Mouse (Mus musculus): ENCODE results near the gene Tnk2. TPM values are rescaled to one million over a fixed set of nuclear protein-coding genes. Genes with fewer than 3 reads are reported as not detected.

The Tnk2 gene
- polyA plus RNA-seq, 1 experiment from 2014 or later: 13.3 TPM

- H3K4me2 ChIP-seq: no peak overlapping the region
- WGBS: 52% methylated on average over 5 of the region's 5 CpGs
- H3K9me3 ChIP-seq: no peaks in the 10 kb centered on the region
- no peak overlapping the region for H3K4me3 ChIP-seq
- H3K36me3 ChIP-seq: peaks cover 44% of the 10 kb centered on the region
- ATAC-seq (ENCODE audit: insufficient number of reproducible peaks, insufficient read depth, low FRiP score, low TSS enrichment, low read depth): no peak
- H3K9ac ChIP-seq: no peak overlapping the region
- H3K27ac ChIP-seq: no peak overlapping the region
- no peaks in the 10 kb centered on the region for H3K27me3 ChIP-seq
- H3K4me1 ChIP-seq: no peaks in the 10 kb centered on the region
These were observed 39.7 kb downstream of the Tnk2 start for GRCm38 (mm10) chr16:32683343-32683742.

- no peaks in the 10 kb centered on the region for H3K27me3 ChIP-seq
- H3K36me3 ChIP-seq: peaks cover 23% of the 10 kb centered on the region
- no peak overlapping the region for H3K27ac ChIP-seq
- H3K4me3 ChIP-seq: no peak overlapping the region
- H3K4me1 ChIP-seq: 0 out of 2 replicates have a peak, but pooled peaks cover 4% of the 10 kb centered on the region
- 65% methylated on average over 10 of the region's 10 CpGs for WGBS
- no peaks in the 10 kb centered on the region for H3K9me3 ChIP-seq
- no peak overlapping the region for H3K9ac ChIP-seq
- no peak for ATAC-seq (ENCODE audit: insufficient number of reproducible peaks, insufficient read depth, low FRiP score, low TSS enrichment, low read depth)
- no peak overlapping the region for H3K4me2 ChIP-seq
These were observed 41.7 kb downstream of the Tnk2 start for GRCm38 (mm10) chr16:32685405-32685804.

GRCm38 (mm10) chr16:32685998-32686397 is 42.3 kb downstream of the Tnk2 start:
- no peak overlapping the region for H3K27ac ChIP-seq
- no peak overlapping the region for H3K4me2 ChIP-seq
- 43% methylated on average over 5 of the region's 5 CpGs for WGBS
- H3K36me3 ChIP-seq: peaks cover 17% of the 10 kb centered on the region
- H3K4me1 ChIP-seq: 0 out of 2 replicates have a peak, but pooled peaks cover 4% of the 10 kb centered on the region
- H3K9me3 ChIP-seq: no peaks in the 10 kb centered on the region
- no peak overlapping the region for H3K9ac ChIP-seq
- ATAC-seq (ENCODE audit: insufficient number of reproducible peaks, insufficient read depth, low FRiP score, low TSS enrichment, low read depth): no peak
- no peaks in the 10 kb centered on the region for H3K27me3 ChIP-seq
- H3K4me3 ChIP-seq: no peak overlapping the region

GRCm38 (mm10) chr16:32687221-32687620 is 43.5 kb downstream of the Tnk2 start:
- ATAC-seq (ENCODE audit: insufficient number of reproducible peaks, insufficient read depth, low FRiP score, low TSS enrichment, low read depth): no peak
- Histone ChIP-seq H3K4me3 (no peak overlapping the region), H3K27ac (no peak overlapping the region), H3K36me3 (peaks cover 12% of the 10 kb centered on the region), H3K27me3 (no peaks in the 10 kb centered on the region), H3K4me2 (no peak overlapping the region), H3K9ac (no peak overlapping the region), H3K4me1 (0 out of 2 replicates have a peak, but pooled peaks cover 4% of the 10 kb centered on the region), H3K9me3 (no peaks in the 10 kb centered on the region)
- WGBS: 83% methylated on average over 5 of the region's 5 CpGs

DNA sequence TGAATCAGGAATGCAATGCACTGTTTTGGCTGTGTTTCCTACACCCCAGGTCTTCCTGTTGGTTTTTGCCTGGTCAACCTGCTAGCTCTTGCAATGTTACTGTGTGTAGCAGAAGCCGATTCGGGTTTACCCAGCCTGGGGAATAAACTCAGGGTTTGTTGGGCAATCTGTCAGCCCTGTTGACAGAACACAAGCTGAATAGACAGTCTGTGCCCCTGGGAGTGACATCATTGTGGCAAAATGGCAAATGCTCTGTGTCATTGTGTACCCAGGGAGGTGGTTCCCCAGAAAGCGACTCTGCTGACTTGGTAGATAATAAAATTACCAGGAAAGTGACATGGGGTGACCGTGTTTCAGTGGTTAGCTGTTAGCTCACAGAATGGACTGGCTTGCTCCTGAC is 45.1 kb downstream of the Tnk2 start:
- Histone ChIP-seq H3K4me1 (0 out of 2 replicates have a peak, but pooled peaks cover 4% of the 10 kb centered on the region), H3K36me3 (no peaks in the 10 kb centered on the region), H3K27me3 (no peaks in the 10 kb centered on the region), H3K4me3 (no peak overlapping the region), H3K27ac (no peak overlapping the region), H3K9me3 (no peaks in the 10 kb centered on the region), H3K4me2 (no peak overlapping the region), H3K9ac (no peak overlapping the region)
- 71% methylated on average over 4 of the region's 4 CpGs for WGBS
- ATAC-seq (ENCODE audit: insufficient number of reproducible peaks, insufficient read depth, low FRiP score, low TSS enrichment, low read depth): no peak

GRCm38 (mm10) chr16:32689501-32689900 is 45.8 kb downstream of the Tnk2 start:
- Histone ChIP-seq H3K4me2 (no peak overlapping the region), H3K27ac (no peak overlapping the region), H3K4me1 (0 out of 2 replicates have a peak, but pooled peaks cover 4% of the 10 kb centered on the region), H3K9me3 (no peaks in the 10 kb centered on the region), H3K36me3 (no peaks in the 10 kb centered on the region), H3K27me3 (no peaks in the 10 kb centered on the region), H3K4me3 (no peak overlapping the region), H3K9ac (no peak overlapping the region)
- WGBS: 6% methylated on average over 9 of the region's 9 CpGs
- ATAC-seq (ENCODE audit: insufficient number of reproducible peaks, insufficient read depth, low FRiP score, low TSS enrichment, low read depth): no peak

DNA sequence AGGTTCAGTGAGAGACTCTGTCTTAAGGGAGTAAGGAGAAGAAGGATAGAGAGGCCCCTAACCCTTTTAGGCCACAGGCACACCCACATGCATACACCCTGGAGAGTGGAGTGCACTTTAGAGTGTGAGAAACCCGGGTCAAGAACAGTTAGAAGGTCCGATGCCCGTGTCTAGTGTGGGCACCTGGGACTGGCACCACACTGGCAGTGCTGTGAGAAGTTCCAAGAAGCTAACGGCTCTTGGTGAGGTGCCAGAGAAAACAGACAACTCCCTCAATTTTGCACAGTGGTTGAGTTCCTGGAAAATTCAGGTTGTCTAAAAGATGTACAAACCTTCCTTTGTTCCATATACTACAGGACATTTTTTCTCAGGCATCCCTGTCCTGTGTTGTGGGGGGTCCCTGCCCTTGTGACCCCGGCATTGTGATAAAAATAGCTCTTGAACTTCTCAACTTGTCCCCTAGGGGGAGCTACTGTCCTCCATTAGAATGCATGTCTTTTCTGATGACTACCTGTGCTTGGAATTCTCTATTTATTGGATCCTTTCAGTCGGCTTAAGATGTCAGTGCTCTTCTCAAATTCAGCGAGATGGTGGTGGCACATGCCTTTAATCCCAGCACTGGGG is 53.3 kb downstream of the Tnk2 start:
- H3K27ac ChIP-seq: no peak overlapping the region
- H3K4me3 ChIP-seq: no peak overlapping the region
- 38% methylated on average over 7 of the region's 7 CpGs for WGBS
- H3K36me3 ChIP-seq: no peaks in the 10 kb centered on the region
- ATAC-seq (ENCODE audit: insufficient number of reproducible peaks, insufficient read depth, low FRiP score, low TSS enrichment, low read depth): no peak
- H3K9me3 ChIP-seq: no peaks in the 10 kb centered on the region
- H3K4me2 ChIP-seq: no peak overlapping the region
- H3K27me3 ChIP-seq: no peaks in the 10 kb centered on the region
- no peaks in the 10 kb centered on the region; the same call in 1 of the 2 replicates for H3K4me1 ChIP-seq
- no peak overlapping the region for H3K9ac ChIP-seq

DNA sequence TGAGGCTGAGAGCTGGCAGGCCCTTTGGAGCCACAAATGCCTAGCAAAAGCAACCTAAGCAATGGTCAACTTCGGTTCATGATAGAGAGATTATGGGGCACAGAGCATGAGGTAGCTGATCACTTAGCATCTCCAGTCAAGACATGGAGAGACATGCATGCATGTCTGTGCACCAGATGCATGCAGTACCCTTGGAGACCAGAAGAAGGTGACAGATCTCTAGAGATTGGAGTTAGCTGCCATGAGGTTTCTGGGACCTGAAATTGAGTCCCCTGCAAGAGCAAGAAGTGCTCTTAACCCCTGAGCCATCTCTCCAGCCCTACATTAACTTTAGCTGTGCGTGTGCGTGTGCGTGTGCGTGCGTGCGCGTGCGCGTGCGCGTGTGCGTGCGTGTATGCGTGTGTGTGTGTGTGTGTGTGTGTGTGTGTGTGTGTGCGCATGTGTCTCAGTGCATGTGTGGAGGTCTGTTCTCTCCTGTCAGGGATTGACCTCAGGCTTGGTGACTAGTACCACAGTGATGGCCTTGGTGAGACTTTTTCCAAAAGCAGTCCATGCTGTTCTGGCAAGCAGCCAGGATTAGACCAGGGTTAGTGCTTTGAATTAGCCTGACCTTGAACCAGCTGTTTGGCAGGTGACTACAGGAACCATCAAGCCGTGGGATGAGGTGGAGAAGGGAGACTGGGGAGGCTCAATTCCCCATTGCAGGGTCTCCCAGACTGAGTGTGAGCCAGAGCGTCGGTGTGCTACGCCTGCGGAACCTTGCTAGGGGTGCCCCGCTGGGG is 54.2 kb downstream of the Tnk2 start:
- WGBS: 85% methylated on average over 22 of the region's 22 CpGs
- H3K9ac ChIP-seq: no peak overlapping the region
- no peak overlapping the region for H3K27ac ChIP-seq
- H3K4me1 ChIP-seq: no peaks in the 10 kb centered on the region; the same call in 1 of the 2 replicates
- H3K9me3 ChIP-seq: no peaks in the 10 kb centered on the region
- no peak for ATAC-seq (ENCODE audit: insufficient number of reproducible peaks, insufficient read depth, low FRiP score, low TSS enrichment, low read depth)
- H3K27me3 ChIP-seq: no peaks in the 10 kb centered on the region
- no peaks in the 10 kb centered on the region for H3K36me3 ChIP-seq
- no peak overlapping the region for H3K4me3 ChIP-seq
- no peak overlapping the region for H3K4me2 ChIP-seq

GRCm38 (mm10) chr16:32698550-32698949 is 54.9 kb downstream of the Tnk2 start:
- Histone ChIP-seq H3K4me1 (no peaks in the 10 kb centered on the region; the same call in 1 of the 2 replicates), H3K4me3 (no peak overlapping the region), H3K9ac (no peak overlapping the region), H3K36me3 (no peaks in the 10 kb centered on the region), H3K4me2 (no peak overlapping the region), H3K9me3 (no peaks in the 10 kb centered on the region), H3K27me3 (no peaks in the 10 kb centered on the region), H3K27ac (no peak overlapping the region)
- WGBS: 32% methylated on average over 7 of the region's 7 CpGs
- ATAC-seq (ENCODE audit: insufficient number of reproducible peaks, insufficient read depth, low FRiP score, low TSS enrichment, low read depth): no peak

- 60% methylated on average over 9 of the region's 9 CpGs for WGBS
- no peak for ATAC-seq (ENCODE audit: insufficient number of reproducible peaks, insufficient read depth, low FRiP score, low TSS enrichment, low read depth)
- Histone ChIP-seq H3K27me3 (no peaks in the 10 kb centered on the region), H3K9ac (no peak overlapping the region), H3K4me3 (no peak overlapping the region), H3K4me1 (peaks cover 4% of the 10 kb centered on the region; the same call in 1 of the 2 replicates), H3K27ac (no peak overlapping the region), H3K36me3 (no peaks in the 10 kb centered on the region), H3K4me2 (no peak overlapping the region), H3K9me3 (no peaks in the 10 kb centered on the region)
These were observed 59.7 kb downstream of the Tnk2 start for GRCm38 (mm10) chr16:32703312-32703912.

GRCm38 (mm10) chr16:32705606-32706005 is 61.9 kb downstream of the Tnk2 start:
- ATAC-seq (ENCODE audit: insufficient number of reproducible peaks, insufficient read depth, low FRiP score, low TSS enrichment, low read depth): no peak
- Histone ChIP-seq H3K4me3 (no peak overlapping the region), H3K4me2 (no peak overlapping the region), H3K27me3 (no peaks in the 10 kb centered on the region), H3K27ac (no peak overlapping the region), H3K9ac (no peak overlapping the region), H3K9me3 (no peaks in the 10 kb centered on the region), H3K4me1 (peaks cover 6% of the 10 kb centered on the region; the same call in 1 of the 2 replicates), H3K36me3 (no peaks in the 10 kb centered on the region)
- 99% methylated on average over 3 of the region's 3 CpGs for WGBS
